Mouse (Mus musculus) gastrocnemius, postnatal 36 days (tissue): ENCODE data around the gene Cabp2. TPM values are rescaled to one million over a fixed set of nuclear protein-coding genes. Genes with fewer than 3 reads are reported as not detected.
"Not testable (repeated sequence)": the region's sequence is repeated elsewhere in the genome, so short reads cannot be mapped to it uniquely, and the experiment has no call there.

Source experiments
- DNase-seq, 2 experiments: peaks; one replicate each; pipeline ENCODE4 v3.0.0; 2022
- intact Hi-C: fragments of 180-260 bp; cut with DNase I; formaldehyde crosslinking; loops from one replicate; pipeline ENCODE4 v1.15.1; 2025
- total RNA-seq, 2 experiments: library from RNA; stranded (reverse); gene quantifications; 2 replicates each; pipeline ENCODE4 v1.2.3; 2021

Cabp2 gene
- total RNA-seq, 2 experiments from 2014 or later: not detected

DNA sequence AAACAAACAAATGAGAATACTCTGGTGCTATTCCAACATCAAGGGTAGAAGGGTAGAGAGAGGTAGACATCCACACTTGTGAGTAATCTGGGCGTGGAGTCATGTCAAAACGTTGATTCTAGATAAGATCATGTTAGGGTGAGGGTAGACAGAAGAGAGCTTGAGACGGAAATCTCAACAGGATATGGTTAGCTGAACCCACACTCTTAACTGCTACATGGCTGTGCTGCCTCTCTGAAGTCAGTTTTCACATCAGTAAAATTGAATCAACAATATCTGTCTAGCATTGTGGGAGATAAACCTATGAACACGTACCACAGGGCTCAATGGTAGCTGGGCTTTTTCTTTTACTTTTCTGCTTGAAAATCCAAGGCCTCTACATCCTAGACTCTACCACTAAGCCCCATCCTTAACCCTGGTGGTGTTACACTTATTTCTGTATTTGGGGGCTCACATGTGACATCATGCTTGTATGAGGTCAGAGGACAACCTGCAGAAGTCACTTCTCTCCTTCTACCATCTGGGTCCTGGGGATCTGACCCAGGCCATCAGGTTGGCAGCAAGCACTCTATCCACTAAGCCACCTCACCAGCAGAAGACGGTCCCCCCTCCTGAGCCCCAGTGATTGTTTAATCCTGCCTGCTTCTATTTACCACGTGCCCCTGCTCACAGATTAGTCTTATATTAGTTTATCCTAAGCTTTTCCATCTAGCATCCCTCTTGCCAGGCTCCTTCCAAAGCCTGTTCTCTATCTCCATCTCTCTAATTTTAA is 38.5 kb downstream of the Cabp2 start:
- intact Hi-C loops: no loop called here
- DNase-seq: no peak

- no peak for DNase-seq
- intact Hi-C loops: no loop called here
These were observed 39.1 kb downstream of the Cabp2 start for GRCm38 (mm10) chr19:4120496-4120895.

GRCm38 (mm10) chr19:4121097-4121805 is 39.9 kb downstream of the Cabp2 start:
- peak; percentile 95 to 98 for DNase-seq
- intact Hi-C loops: no loop called here

- DNase-seq, intact Hi-C loops: not testable (repeated sequence)
These were observed 40.5 kb downstream of the Cabp2 start for GRCm38 (mm10) chr19:4121896-4122295.

DNA sequence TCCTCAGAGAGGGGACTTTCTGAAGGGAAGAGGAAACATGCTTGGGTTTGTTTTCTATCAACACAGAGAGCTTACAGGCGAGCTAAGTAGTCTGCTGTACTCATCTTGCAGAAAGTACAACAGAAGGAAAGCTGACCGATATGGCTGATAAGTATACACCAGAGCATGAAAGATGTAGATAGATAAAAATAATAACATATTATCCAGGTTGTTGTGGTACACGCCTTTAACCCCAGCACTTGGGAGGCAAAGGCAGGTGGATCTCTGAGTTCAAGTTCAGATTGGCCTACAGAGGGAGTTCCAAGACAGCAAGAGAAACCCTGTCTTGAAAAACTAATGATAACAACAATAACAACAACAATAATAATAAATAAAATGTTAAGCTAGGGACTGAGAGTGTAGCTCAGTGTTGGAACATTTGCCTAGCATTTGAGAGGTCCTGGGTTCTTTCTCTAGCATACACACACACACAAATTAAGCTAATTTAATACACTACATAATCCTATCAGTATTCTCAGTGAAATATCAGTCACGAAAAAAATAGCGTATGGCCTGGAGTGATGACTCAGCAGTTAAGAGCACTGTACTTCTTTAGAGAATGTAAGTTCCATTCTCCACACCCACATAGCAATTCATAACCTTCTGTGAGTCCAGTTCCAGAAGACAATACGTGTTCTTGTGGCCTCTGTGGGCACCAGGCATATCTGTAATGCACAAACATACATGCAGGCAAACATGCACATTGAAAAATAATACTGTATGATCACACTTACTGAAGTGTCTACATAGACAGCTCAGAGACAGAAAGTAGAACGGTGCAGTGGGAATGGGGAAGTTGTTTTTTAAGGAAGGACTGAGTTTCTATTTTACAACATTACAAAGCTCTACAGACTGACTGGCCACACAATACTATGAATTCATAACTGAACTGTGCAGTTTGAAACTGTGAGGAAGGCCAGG is 41.3 kb downstream of the Cabp2 start:
- no peak for DNase-seq
- intact Hi-C loops: no loop called here

DNA sequence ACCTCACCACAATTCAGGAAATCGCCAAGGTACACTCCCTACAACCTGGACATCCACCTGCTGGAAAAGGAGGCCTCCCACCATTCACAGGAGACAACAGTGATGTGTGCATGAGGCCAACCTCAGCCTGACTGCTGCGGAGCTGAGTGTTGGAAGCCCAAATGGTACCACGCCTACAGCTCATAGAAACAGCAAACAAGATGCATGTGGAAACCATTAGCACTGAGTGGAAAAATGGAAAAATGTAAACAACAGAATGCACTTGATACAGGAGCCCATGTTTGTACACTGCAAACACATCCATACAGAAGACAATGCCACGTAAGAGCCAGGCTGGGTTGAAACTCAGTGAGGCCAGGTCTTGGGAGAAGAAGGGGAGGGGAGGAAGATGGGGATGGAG is 43.1 kb downstream of the Cabp2 start:
- intact Hi-C loops: no loop called here
- no peak for DNase-seq

GRCm38 (mm10) chr19:4125268-4125667 is 43.9 kb downstream of the Cabp2 start:
- DNase-seq, intact Hi-C loops: not testable (repeated sequence)

DNA sequence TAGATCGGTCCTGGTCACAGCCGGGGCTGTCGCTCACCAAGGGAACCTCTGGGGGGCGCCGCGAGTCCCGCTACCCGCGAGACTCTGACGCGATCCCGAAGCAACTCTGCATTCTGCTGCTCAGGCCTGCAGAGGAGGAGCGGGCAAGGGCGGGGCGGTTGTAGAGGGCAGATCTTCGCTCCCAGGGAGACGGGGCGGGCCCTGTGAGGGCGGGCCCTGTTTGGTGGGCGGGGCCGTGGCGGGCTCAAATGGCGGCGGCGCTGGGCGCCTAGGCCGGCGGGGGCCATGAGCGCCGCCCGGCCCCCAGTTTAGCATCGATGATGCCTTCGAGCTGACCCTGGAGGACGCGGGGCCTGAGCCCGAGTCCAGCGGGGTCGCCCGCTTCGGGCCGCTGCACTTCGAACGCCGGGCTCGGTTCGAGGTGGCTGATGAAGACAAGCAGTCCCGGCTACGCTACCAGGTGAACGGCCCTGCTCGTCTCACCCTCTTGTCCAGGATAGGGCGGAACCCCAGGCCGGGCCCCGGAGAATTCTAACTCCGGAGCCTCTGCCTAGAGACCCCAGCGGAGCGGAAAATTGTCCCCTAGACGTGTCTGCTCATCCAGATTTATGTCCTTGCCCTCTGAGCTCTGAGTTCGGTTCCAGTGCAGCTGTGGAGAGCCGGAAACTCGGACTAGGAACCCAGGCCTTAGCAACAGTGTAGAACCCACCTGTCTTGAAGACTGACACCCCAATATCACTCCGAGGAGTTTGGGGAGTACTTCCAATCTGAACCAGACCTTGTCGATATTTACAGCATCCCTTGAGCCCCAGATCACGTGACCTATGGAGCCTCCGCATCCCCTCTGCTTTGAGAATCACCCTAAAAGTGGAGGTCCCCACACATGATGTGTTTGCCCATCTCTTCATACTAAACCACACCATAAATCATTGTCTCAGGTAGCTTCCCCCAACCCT is 44.6 kb downstream of the Cabp2 start, which contains the start of gene Aip:
TSS of gene Aip (minus strand) at position 118 of the 956 bp plus-strand sequence.
- intact Hi-C loops: no loop called here

GRCm38 (mm10) chr19:4126759-4127495 is 45.5 kb downstream of the Cabp2 start:
- intact Hi-C loops: no loop called here
- no peak for DNase-seq

More for the DNA sequence above, 44.6 kb downstream of the Cabp2 start, which contains the start of gene Aip:
- peak; percentile 95 to 98 for DNase-seq

DNA sequence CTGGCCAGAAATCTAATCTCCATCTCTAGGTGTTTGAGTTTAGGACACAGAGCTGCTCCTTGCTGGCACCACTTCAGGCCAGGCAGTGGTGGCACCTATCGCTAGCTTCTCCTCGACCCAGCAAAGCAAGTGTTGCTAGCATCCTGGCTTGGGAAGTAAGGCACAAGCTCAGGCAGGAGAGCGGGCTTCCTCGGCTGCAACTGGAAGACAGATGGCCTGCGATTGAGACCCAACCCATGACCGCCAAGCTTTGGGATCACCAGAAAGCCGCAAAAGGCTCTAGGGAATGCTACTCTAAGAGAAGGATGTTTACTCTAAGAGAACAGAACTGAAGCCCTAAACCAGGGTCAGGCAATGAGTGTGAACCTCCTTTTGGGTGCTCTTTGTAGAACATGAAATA is 48.1 kb downstream of the Cabp2 start:
- intact Hi-C loops: no loop called here
- no peak for DNase-seq

GRCm38 (mm10) chr19:4130106-4130505 is 48.7 kb downstream of the Cabp2 start:
- no peak for DNase-seq
- intact Hi-C loops: loop anchor here (2.0 kb wide), 1 partner anchor 51 kb away; no protein-coding TSS in a partner anchor

DNA sequence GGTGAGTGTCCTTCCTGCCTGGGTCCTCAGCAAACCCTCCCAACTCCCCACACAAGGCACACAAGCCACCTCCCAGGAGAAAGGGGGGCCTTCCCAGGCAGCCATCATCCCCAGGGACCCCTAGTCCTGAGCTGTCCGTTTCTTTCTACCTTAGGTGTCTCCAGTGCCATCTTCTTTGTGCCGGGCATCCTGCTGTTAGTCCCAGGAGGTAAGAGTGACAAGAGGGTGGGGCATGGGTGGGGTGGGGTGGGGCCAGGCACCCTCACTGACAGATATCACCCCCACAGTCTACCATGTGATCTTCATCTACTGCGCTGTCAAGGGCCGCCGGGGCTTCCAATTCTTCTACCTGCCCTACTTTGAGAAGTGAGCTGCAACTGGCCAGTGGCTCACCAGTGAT is 49.7 kb downstream of the Cabp2 start:
- no peak for DNase-seq
- intact Hi-C loops: loop anchor here (2.0 kb wide), 1 partner anchor 52 kb away; no protein-coding TSS in a partner anchor

- intact Hi-C loops: loop anchor here (2.0 kb wide), 1 partner anchor 53 kb away; no protein-coding TSS in a partner anchor
- no peak for DNase-seq
These were observed 50.4 kb downstream of the Cabp2 start for GRCm38 (mm10) chr19:4131768-4132167.

GRCm38 (mm10) chr19:4134354-4134753 is 53.0 kb downstream of the Cabp2 start:
- DNase-seq: no peak
- intact Hi-C loops: no loop called here

- intact Hi-C loops: loop anchor here (5.0 kb wide), 1 partner anchor 38 kb away; the partner anchor contains the start of genes Cdk2ap2 and Pitpnm1
- DNase-seq: not testable (repeated sequence)
These were observed 54.0 kb downstream of the Cabp2 start for GRCm38 (mm10) chr19:4135229-4135962.

- DNase-seq: not testable (repeated sequence)
- intact Hi-C loops: loop anchor here (5.0 kb wide), 1 partner anchor 39 kb away; the partner anchor contains the start of genes Cdk2ap2 and Pitpnm1
These were observed 54.6 kb downstream of the Cabp2 start for GRCm38 (mm10) chr19:4135963-4136345.

GRCm38 (mm10) chr19:4136463-4136862 is 55.1 kb downstream of the Cabp2 start:
- intact Hi-C loops: loop anchor here (5.0 kb wide), 1 partner anchor 39 kb away; the partner anchor contains the start of genes Cdk2ap2 and Pitpnm1

More at GRCm38 (mm10) chr19:4136463-4136862, 55.1 kb downstream of the Cabp2 start:
- DNase-seq: no peak
